Mouse (Mus musculus): ENCODE results near the gene Epb41l5. TPM values are rescaled to one million over a fixed set of nuclear protein-coding genes. Genes with fewer than 3 reads are reported as not detected.
A peak's percentile ranks its signal among the peaks of the same experiment; 100 is the strongest.

Gene Epb41l5
- 8.1 and 9.8 TPM in 2 replicates for polyA plus RNA-seq (2015; fragmentation: Nextera tagmentation; extraction: Ambion mirVana)

GRCm38 (mm10) chr1:119648205-119649111, at the start of gene Epb41l5:
Gene Epb41l5, minus strand, starts transcription at chr1:119649000.
- peak; percentile 80 for DNase-seq (ENCODE audit: low spot score)

GRCm38 (mm10) chr1:119696860-119697259, 48.1 kb upstream of the Epb41l5 start:
- no peak for DNase-seq (ENCODE audit: low spot score)

- no peak for DNase-seq (ENCODE audit: low spot score)
Measured at GRCm38 (mm10) chr1:119685773-119686558, 37.2 kb upstream of the Epb41l5 start.

GRCm38 (mm10) chr1:119681663-119682213, 32.9 kb upstream of the Epb41l5 start:
- no peak for DNase-seq (ENCODE audit: low spot score)

GRCm38 (mm10) chr1:119674984-119675383, 26.2 kb upstream of the Epb41l5 start:
- peak; percentile 41 for DNase-seq (ENCODE audit: low spot score)

- no peak for DNase-seq (ENCODE audit: low spot score)
Measured at GRCm38 (mm10) chr1:119666904-119667303, 18.1 kb upstream of the Epb41l5 start.

- no peak for DNase-seq (ENCODE audit: low spot score)
Measured at GRCm38 (mm10) chr1:119654307-119654706, 5.5 kb upstream of the Epb41l5 start.

- no peak for DNase-seq (ENCODE audit: low spot score)
Measured at GRCm38 (mm10) chr1:119650386-119650785, 1.6 kb upstream of the Epb41l5 start.

GRCm38 (mm10) chr1:119649627-119650026, 827 bp upstream of the Epb41l5 start:
- DNase-seq (ENCODE audit: low spot score) = no peak

GRCm38 (mm10) chr1:119646356-119646755, 2.4 kb downstream of the Epb41l5 start:
- DNase-seq (ENCODE audit: low spot score) = no peak

- DNase-seq (ENCODE audit: low spot score) = no peak
Measured at GRCm38 (mm10) chr1:119642367-119642766, 6.4 kb downstream of the Epb41l5 start.

GRCm38 (mm10) chr1:119641090-119641812, 7.5 kb downstream of the Epb41l5 start:
- DNase-seq (ENCODE audit: low spot score) = no peak

GRCm38 (mm10) chr1:119640006-119640405, 8.8 kb downstream of the Epb41l5 start:
- DNase-seq (ENCODE audit: low spot score) = no peak

- no peak for DNase-seq (ENCODE audit: low spot score)
Measured at GRCm38 (mm10) chr1:119637188-119638023, 11.4 kb downstream of the Epb41l5 start.

- no peak for DNase-seq (ENCODE audit: low spot score)
Measured at GRCm38 (mm10) chr1:119634746-119635145, 14.1 kb downstream of the Epb41l5 start.

- no peak for DNase-seq (ENCODE audit: low spot score)
Measured at GRCm38 (mm10) chr1:119630428-119630827, 18.4 kb downstream of the Epb41l5 start.

- no peak for DNase-seq (ENCODE audit: low spot score)
Measured at GRCm38 (mm10) chr1:119626837-119627236, 22.0 kb downstream of the Epb41l5 start.

GRCm38 (mm10) chr1:119624444-119624843, 24.4 kb downstream of the Epb41l5 start:
- DNase-seq (ENCODE audit: low spot score) = no peak

GRCm38 (mm10) chr1:119605396-119605795, 43.4 kb downstream of the Epb41l5 start:
- no peak for DNase-seq (ENCODE audit: low spot score)

- DNase-seq (ENCODE audit: low spot score) = no peak
Measured at GRCm38 (mm10) chr1:119602448-119602847, 46.4 kb downstream of the Epb41l5 start.
